Mouse (Mus musculus): Measurements from ENCODE around the gene Fam207a.

- no peak for TF ChIP-seq GATA1 (IDR thresholded peaks at IDR 0.05; ENCODE audit: borderline replicate concordance, low read length)
- TF ChIP-seq FLI1 (IDR thresholded peaks at IDR 0.05; ENCODE audit: low read length): no peak
Observed at GRCm38 (mm10) chr10:77464181-77464936, 51.2 kb downstream of the Fam207a start.

All from megakaryocyte, embryonic 14.5 days (primary cell).